Mouse (Mus musculus): Measurements from ENCODE around the gene Nkx3-2. TPM values are rescaled to one million over a fixed set of nuclear protein-coding genes. Genes with fewer than 3 reads are reported as not detected.

The Nkx3-2 gene
- polyA plus RNA-seq, 1 experiment from 2014 or later: 0.27 TPM

DNA sequence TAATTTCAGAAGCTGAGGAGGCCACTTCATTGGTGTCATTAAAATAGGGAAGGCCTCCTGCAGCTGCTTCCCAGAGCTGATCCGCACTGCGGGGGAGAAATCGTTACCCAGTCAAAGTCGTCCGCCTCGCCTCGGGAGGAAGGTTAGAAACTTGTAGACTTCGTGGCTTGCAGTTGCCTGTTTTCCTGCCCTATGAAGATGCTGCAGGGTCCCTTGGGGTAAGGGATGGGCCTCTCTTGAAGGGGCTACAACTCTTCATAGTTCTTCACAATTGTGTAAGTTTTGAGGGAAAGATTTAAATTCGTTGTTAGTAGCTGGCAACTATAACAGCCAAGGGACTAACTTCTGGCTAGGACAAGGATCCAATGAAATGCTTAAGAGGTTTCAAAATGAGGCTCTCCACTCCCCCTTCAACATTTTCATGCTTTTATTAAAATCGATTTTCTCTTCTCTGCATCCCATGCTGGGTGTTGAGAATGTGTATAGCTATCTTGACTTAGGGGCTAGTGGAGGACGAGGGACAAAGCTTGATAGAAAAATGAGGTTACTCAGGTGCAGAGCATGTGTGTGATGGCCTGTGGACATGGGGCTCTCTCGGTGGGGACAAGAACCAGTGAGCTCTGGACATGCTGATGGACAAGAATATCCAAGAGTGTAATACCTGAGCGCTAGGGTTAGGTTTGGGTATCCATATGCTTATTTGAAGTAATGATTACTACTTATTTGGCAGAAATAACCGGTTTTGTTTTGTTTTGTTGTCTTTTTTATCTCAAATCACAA lies 1.5 kb upstream of the Nkx3-2 start:
- no peak overlapping the region for H3K4me2 ChIP-seq
- peaks cover 21% of the 10 kb centered on the region for H3K4me1 ChIP-seq (ENCODE audit: control insufficient read depth, insufficient read depth, low read length)
- no peaks in the 10 kb centered on the region for H3K9me3 ChIP-seq (ENCODE audit: control insufficient read depth, low read length)
- H3K27ac ChIP-seq (ENCODE audit: low read depth, low read length): no peak overlapping the region
- H3K27me3 ChIP-seq (ENCODE audit: control insufficient read depth, insufficient read depth, low read length): peaks cover 68% of the 10 kb centered on the region
- WGBS: under 1% methylated on average over 14 of the region's 14 CpGs
- ATAC-seq (ENCODE audit: low FRiP score): no peak
- no peaks in the 10 kb centered on the region for H3K36me3 ChIP-seq (ENCODE audit: control insufficient read depth, insufficient read depth, low read length)
- DNase-seq (ENCODE audit: low spot score, missing footprints): peak; percentile 95
- no peak overlapping the region for H3K9ac ChIP-seq (ENCODE audit: low read length)
- no peak overlapping the region for H3K4me3 ChIP-seq (ENCODE audit: low read depth, low read length)

GRCm38 (mm10) chr5:41762947-41763730 lies 1.2 kb downstream of the Nkx3-2 start:
- peak; percentile 97 for DNase-seq (ENCODE audit: low spot score, missing footprints)
- peaks cover 92% of the 10 kb centered on the region for H3K27me3 ChIP-seq (ENCODE audit: control insufficient read depth, insufficient read depth, low read length)
- H3K4me3 ChIP-seq (ENCODE audit: low read depth, low read length): peak overlapping the region; percentile 34
- no peaks in the 10 kb centered on the region for H3K9me3 ChIP-seq (ENCODE audit: control insufficient read depth, low read length)
- ATAC-seq (ENCODE audit: low FRiP score): peak; percentile 39
- H3K27ac ChIP-seq (ENCODE audit: low read depth, low read length): no peak overlapping the region
- H3K4me1 ChIP-seq (ENCODE audit: control insufficient read depth, insufficient read depth, low read length): peaks cover 21% of the 10 kb centered on the region
- H3K9ac ChIP-seq (ENCODE audit: low read length): no peak overlapping the region
- H3K36me3 ChIP-seq (ENCODE audit: control insufficient read depth, insufficient read depth, low read length): no peaks in the 10 kb centered on the region
- WGBS: under 1% methylated on average over 41 of the region's 41 CpGs
- peak overlapping the region; percentile 64 for H3K4me2 ChIP-seq

DNA sequence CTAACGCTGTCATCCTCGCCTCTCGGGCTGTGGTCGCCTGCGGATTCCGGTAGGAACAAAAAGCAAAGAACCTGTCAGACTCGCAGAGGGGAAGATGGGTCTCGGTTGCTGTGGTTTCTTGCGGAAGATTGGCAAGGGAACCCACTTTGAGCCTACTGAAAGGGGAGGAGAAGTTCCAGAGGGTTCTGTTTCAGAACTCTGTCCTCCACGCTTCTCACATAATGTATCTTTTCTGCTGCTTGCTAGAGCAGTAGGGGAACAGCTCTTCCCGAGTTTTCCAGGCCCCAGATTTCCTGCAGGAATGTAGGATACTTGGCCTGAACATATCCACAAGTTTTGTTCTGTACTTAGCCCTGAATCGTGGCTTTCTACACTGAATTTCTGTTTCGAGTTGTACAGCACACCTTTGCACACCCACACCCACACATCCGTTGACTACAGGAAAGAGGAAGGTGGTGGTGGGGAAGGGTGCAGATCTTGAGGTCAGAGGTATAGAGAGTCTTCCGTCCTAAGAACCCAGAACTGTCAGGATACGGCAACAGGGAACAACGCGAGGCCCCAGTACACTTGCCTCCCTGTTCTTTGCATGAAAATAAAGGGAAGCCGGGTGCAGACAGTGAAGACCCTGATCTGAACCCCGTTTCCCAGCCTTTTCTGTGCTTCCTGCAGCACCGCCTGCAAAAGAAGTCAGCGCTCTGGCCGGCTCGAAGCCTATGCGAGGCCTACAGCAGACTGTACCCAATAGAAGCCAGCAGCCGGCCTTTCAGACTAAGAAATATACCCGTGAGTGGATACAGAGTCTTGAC lies 2.0 kb downstream of the Nkx3-2 start:
- DNase-seq (ENCODE audit: low spot score, missing footprints) (peak; percentile 96), ATAC-seq (ENCODE audit: low FRiP score) (no peak)
- peaks cover 20% of the 10 kb centered on the region for H3K4me1 ChIP-seq (ENCODE audit: control insufficient read depth, insufficient read depth, low read length)
- H3K27ac ChIP-seq (ENCODE audit: low read depth, low read length): no peak overlapping the region
- H3K4me3 ChIP-seq (ENCODE audit: low read depth, low read length): no peak overlapping the region
- WGBS: 2% methylated on average over 27 of the region's 27 CpGs
- H3K9ac ChIP-seq (ENCODE audit: low read length): no peak overlapping the region
- no peak overlapping the region for H3K4me2 ChIP-seq
- H3K36me3 ChIP-seq (ENCODE audit: control insufficient read depth, insufficient read depth, low read length): no peaks in the 10 kb centered on the region
- peaks cover 92% of the 10 kb centered on the region for H3K27me3 ChIP-seq (ENCODE audit: control insufficient read depth, insufficient read depth, low read length)
- H3K9me3 ChIP-seq (ENCODE audit: control insufficient read depth, low read length): no peaks in the 10 kb centered on the region

- no peak overlapping the region for H3K9ac ChIP-seq (ENCODE audit: low read length)
- H3K36me3 ChIP-seq (ENCODE audit: control insufficient read depth, insufficient read depth, low read length): no peaks in the 10 kb centered on the region
- H3K4me3 ChIP-seq (ENCODE audit: low read depth, low read length): peak overlapping the region; percentile 10; the same call in 1 of the 2 replicates
- peaks cover 16% of the 10 kb centered on the region for H3K4me1 ChIP-seq (ENCODE audit: control insufficient read depth, insufficient read depth, low read length)
- no peak overlapping the region for H3K4me2 ChIP-seq
- no peak overlapping the region for H3K27ac ChIP-seq (ENCODE audit: low read depth, low read length)
- no peaks in the 10 kb centered on the region for H3K9me3 ChIP-seq (ENCODE audit: control insufficient read depth, low read length)
- DNase-seq (ENCODE audit: low spot score, missing footprints) (peak; percentile 93), ATAC-seq (ENCODE audit: low FRiP score) (no peak)
- H3K27me3 ChIP-seq (ENCODE audit: control insufficient read depth, insufficient read depth, low read length): peaks cover 92% of the 10 kb centered on the region
- under 1% methylated on average over 56 of the region's 56 CpGs for WGBS
Measured at GRCm38 (mm10) chr5:41761509-41762140, 2.7 kb downstream of the Nkx3-2 start.

- ATAC-seq (ENCODE audit: low FRiP score): no peak
- no peak overlapping the region for H3K4me3 ChIP-seq (ENCODE audit: low read depth, low read length)
- no peak overlapping the region for H3K27ac ChIP-seq (ENCODE audit: low read depth, low read length)
- DNase-seq (ENCODE audit: low spot score, missing footprints): peak; percentile 94
- peaks cover 16% of the 10 kb centered on the region for H3K4me1 ChIP-seq (ENCODE audit: control insufficient read depth, insufficient read depth, low read length)
- no peaks in the 10 kb centered on the region for H3K9me3 ChIP-seq (ENCODE audit: control insufficient read depth, low read length)
- no peak overlapping the region for H3K4me2 ChIP-seq
- H3K36me3 ChIP-seq (ENCODE audit: control insufficient read depth, insufficient read depth, low read length): no peaks in the 10 kb centered on the region
- WGBS: 2% methylated on average over 22 of the region's 22 CpGs
- H3K27me3 ChIP-seq (ENCODE audit: control insufficient read depth, insufficient read depth, low read length): peaks cover 91% of the 10 kb centered on the region
- H3K9ac ChIP-seq (ENCODE audit: low read length): no peak overlapping the region
Measured at GRCm38 (mm10) chr5:41760831-41761508, 3.3 kb downstream of the Nkx3-2 start.

- DNase-seq (ENCODE audit: low spot score, missing footprints) (peak; percentile 96), ATAC-seq (ENCODE audit: low FRiP score) (no peak)
- no peak overlapping the region for H3K9ac ChIP-seq (ENCODE audit: low read length)
- no peaks in the 10 kb centered on the region for H3K9me3 ChIP-seq (ENCODE audit: control insufficient read depth, low read length)
- no peak overlapping the region for H3K4me3 ChIP-seq (ENCODE audit: low read depth, low read length)
- peaks cover 93% of the 10 kb centered on the region for H3K27me3 ChIP-seq (ENCODE audit: control insufficient read depth, insufficient read depth, low read length)
- H3K4me1 ChIP-seq (ENCODE audit: control insufficient read depth, insufficient read depth, low read length): peaks cover 16% of the 10 kb centered on the region
- no peaks in the 10 kb centered on the region for H3K36me3 ChIP-seq (ENCODE audit: control insufficient read depth, insufficient read depth, low read length)
- H3K27ac ChIP-seq (ENCODE audit: low read depth, low read length): no peak overlapping the region
- H3K4me2 ChIP-seq: no peak overlapping the region
- 3% methylated on average over 8 of the region's 8 CpGs for WGBS
Measured at GRCm38 (mm10) chr5:41760071-41760470, 4.2 kb downstream of the Nkx3-2 start.

- H3K27ac ChIP-seq (ENCODE audit: low read depth, low read length): no peak overlapping the region
- H3K4me2 ChIP-seq: no peak overlapping the region
- peaks cover 12% of the 10 kb centered on the region for H3K4me1 ChIP-seq (ENCODE audit: control insufficient read depth, insufficient read depth, low read length)
- H3K36me3 ChIP-seq (ENCODE audit: control insufficient read depth, insufficient read depth, low read length): no peaks in the 10 kb centered on the region
- no peak overlapping the region for H3K4me3 ChIP-seq (ENCODE audit: low read depth, low read length)
- DNase-seq (ENCODE audit: low spot score, missing footprints): peak; percentile 92
- H3K9me3 ChIP-seq (ENCODE audit: control insufficient read depth, low read length): no peaks in the 10 kb centered on the region
- WGBS: 3% methylated on average over 19 of the region's 19 CpGs
- peaks cover 96% of the 10 kb centered on the region for H3K27me3 ChIP-seq (ENCODE audit: control insufficient read depth, insufficient read depth, low read length)
- H3K9ac ChIP-seq (ENCODE audit: low read length): no peak overlapping the region
- no peak for ATAC-seq (ENCODE audit: low FRiP score)
Measured at GRCm38 (mm10) chr5:41758671-41759639, 5.3 kb downstream of the Nkx3-2 start.
